Mouse (Mus musculus): ENCODE measurements around the gene Nudcd2. TPM values are rescaled to one million over a fixed set of nuclear protein-coding genes. Genes with fewer than 3 reads are reported as not detected.

Gene Nudcd2
- polyA plus RNA-seq, 1 experiment from 2014 or later: 217 TPM

DNA sequence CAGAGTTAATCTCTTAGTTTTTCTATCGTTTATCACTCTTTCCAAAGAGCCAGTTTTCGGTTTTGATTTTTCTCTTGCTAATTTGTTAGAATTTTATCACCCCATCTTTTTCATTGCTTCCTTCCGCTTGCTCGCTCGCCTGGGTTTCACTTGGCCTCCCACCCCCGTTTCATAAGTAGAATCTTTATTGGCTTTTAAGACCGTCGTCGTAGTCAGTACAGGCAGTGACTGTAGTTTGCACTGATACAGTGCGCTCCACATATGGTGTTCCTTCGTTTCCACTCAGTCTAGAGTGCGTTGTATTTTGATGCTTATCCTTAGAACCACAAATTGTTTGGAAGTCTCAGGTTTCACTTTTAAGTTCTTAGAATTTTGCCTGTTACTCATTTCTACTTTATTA is 12.9 kb downstream of the Nudcd2 start:
- no peaks in the 10 kb centered on the region for H3K9me3 ChIP-seq (ENCODE audit: control insufficient read depth, low read length)
- no peak for ATAC-seq (replicated peaks; ENCODE audit: low FRiP score)
- H3K4me1 ChIP-seq (replicated peaks; ENCODE audit: control insufficient read depth, insufficient read depth, low read length): no peaks in the 10 kb centered on the region
- DNase-seq (ENCODE audit: low spot score): no peak
- 91% methylated on average over 12 of the region's 12 CpGs for WGBS
- H3K36me3 ChIP-seq (ENCODE audit: control insufficient read depth, insufficient read depth, low read length): no peaks in the 10 kb centered on the region; the same call in 1 of the 2 replicates
- H3K27me3 ChIP-seq (ENCODE audit: control insufficient read depth, insufficient read depth, low read length): no peaks in the 10 kb centered on the region
- no peak overlapping the region for H3K4me2 ChIP-seq (ENCODE audit: low read depth, low read length, severe bottlenecking)
- H3K4me3 ChIP-seq (ENCODE audit: low read depth, low read length): no peak overlapping the region
- no peak overlapping the region for H3K9ac ChIP-seq (ENCODE audit: low read length)
- no peak overlapping the region for H3K27ac ChIP-seq (ENCODE audit: low read depth, low read length)

GRCm38 (mm10) chr11:40747716-40748115 is 14.2 kb downstream of the Nudcd2 start:
- Histone ChIP-seq H3K4me2 (ENCODE audit: low read depth, low read length, severe bottlenecking) (no peak overlapping the region), H3K9me3 (ENCODE audit: control insufficient read depth, low read length) (no peaks in the 10 kb centered on the region), H3K36me3 (ENCODE audit: control insufficient read depth, insufficient read depth, low read length) (no peaks in the 10 kb centered on the region), H3K27ac (ENCODE audit: low read depth, low read length) (no peak overlapping the region), H3K9ac (ENCODE audit: low read length) (no peak overlapping the region), H3K27me3 (ENCODE audit: control insufficient read depth, insufficient read depth, low read length) (no peaks in the 10 kb centered on the region), H3K4me3 (ENCODE audit: low read depth, low read length) (no peak overlapping the region), H3K4me1 (replicated peaks; ENCODE audit: control insufficient read depth, insufficient read depth, low read length) (no peaks in the 10 kb centered on the region)
- WGBS: 64% methylated on average over 2 of the region's 2 CpGs
- DNase-seq (ENCODE audit: low spot score): no peak
- no peak for ATAC-seq (replicated peaks; ENCODE audit: low FRiP score)

DNA sequence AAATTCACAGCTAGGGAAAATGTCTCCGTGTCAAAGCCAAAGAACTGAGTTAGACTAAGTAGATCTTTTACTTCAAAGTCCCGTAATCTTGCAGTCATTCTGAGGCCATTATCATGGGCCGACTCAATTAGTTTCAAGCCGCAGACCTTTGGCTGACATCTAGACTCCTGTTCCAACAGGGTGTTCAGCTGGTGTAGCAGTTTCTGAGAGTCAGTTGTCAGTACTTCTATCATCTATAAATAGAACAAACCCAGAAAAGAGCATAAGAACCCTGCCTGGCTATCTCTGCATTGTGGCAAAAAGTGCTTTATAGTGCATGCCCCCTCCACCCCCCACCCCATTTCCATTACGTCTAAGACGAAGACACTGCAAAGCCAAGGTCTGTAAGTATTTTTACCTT is 20.4 kb downstream of the Nudcd2 start:
- Histone ChIP-seq H3K4me1 (replicated peaks; ENCODE audit: control insufficient read depth, insufficient read depth, low read length) (no peaks in the 10 kb centered on the region), H3K27ac (ENCODE audit: low read depth, low read length) (no peak overlapping the region), H3K36me3 (ENCODE audit: control insufficient read depth, insufficient read depth, low read length) (no peaks in the 10 kb centered on the region), H3K4me2 (ENCODE audit: low read depth, low read length, severe bottlenecking) (no peak overlapping the region), H3K27me3 (ENCODE audit: control insufficient read depth, insufficient read depth, low read length) (no peaks in the 10 kb centered on the region), H3K9me3 (ENCODE audit: control insufficient read depth, low read length) (no peaks in the 10 kb centered on the region), H3K4me3 (ENCODE audit: low read depth, low read length) (no peak overlapping the region), H3K9ac (ENCODE audit: low read length) (no peak overlapping the region)
- ATAC-seq (replicated peaks; ENCODE audit: low FRiP score) (no peak), DNase-seq (ENCODE audit: low spot score) (no peak)
- WGBS: 82% methylated on average over 6 of the region's 6 CpGs

- H3K4me3 ChIP-seq (ENCODE audit: low read depth, low read length): peak overlapping the region; percentile 64
- peak overlapping the region; percentile 20; the same call in 1 of the 2 replicates for H3K27ac ChIP-seq (ENCODE audit: low read depth, low read length)
- WGBS: 3% methylated on average over 19 of the region's 19 CpGs
- H3K4me2 ChIP-seq (ENCODE audit: low read depth, low read length, severe bottlenecking): peak overlapping the region; percentile 82
- no peaks in the 10 kb centered on the region for H3K36me3 ChIP-seq (ENCODE audit: control insufficient read depth, insufficient read depth, low read length)
- H3K9me3 ChIP-seq (ENCODE audit: control insufficient read depth, low read length): no peaks in the 10 kb centered on the region
- no peaks in the 10 kb centered on the region for H3K27me3 ChIP-seq (ENCODE audit: control insufficient read depth, insufficient read depth, low read length)
- ATAC-seq (replicated peaks; ENCODE audit: low FRiP score): no peak
- DNase-seq (ENCODE audit: low spot score): no peak
- H3K4me1 ChIP-seq (replicated peaks; ENCODE audit: control insufficient read depth, insufficient read depth, low read length): no peaks in the 10 kb centered on the region
- peak overlapping the region; percentile 72 for H3K9ac ChIP-seq (ENCODE audit: low read length)
These were observed 21.2 kb downstream of the Nudcd2 start for GRCm38 (mm10) chr11:40754664-40755107.

- Histone ChIP-seq H3K9me3 (ENCODE audit: control insufficient read depth, low read length) (no peaks in the 10 kb centered on the region), H3K4me2 (ENCODE audit: low read depth, low read length, severe bottlenecking) (peak within 1 kb of the TSS; percentile 82), H3K36me3 (ENCODE audit: control insufficient read depth, insufficient read depth, low read length) (no peaks in the 10 kb centered on the region), H3K4me1 (replicated peaks; ENCODE audit: control insufficient read depth, insufficient read depth, low read length) (no peaks in the 10 kb centered on the region), H3K4me3 (ENCODE audit: low read depth, low read length) (peak within 1 kb of the TSS; percentile 64), H3K9ac (ENCODE audit: low read length) (peak within 1 kb of the TSS; percentile 72), H3K27ac (ENCODE audit: low read depth, low read length) (peak within 1 kb of the TSS; percentile 20; the same call in 1 of the 2 replicates), H3K27me3 (ENCODE audit: control insufficient read depth, insufficient read depth, low read length) (no peaks in the 10 kb centered on the region)
- ATAC-seq (replicated peaks; ENCODE audit: low FRiP score) (peak; percentile 100), DNase-seq (ENCODE audit: low spot score) (peak; percentile 91)
- WGBS: under 1% methylated on average over 25 of the region's 25 CpGs
These were observed 21.7 kb downstream of the Nudcd2 start, which contains the start of gene Ccng1 for GRCm38 (mm10) chr11:40755109-40755627. TSS of gene Ccng1 (minus strand) at chr11:40755311.

DNA sequence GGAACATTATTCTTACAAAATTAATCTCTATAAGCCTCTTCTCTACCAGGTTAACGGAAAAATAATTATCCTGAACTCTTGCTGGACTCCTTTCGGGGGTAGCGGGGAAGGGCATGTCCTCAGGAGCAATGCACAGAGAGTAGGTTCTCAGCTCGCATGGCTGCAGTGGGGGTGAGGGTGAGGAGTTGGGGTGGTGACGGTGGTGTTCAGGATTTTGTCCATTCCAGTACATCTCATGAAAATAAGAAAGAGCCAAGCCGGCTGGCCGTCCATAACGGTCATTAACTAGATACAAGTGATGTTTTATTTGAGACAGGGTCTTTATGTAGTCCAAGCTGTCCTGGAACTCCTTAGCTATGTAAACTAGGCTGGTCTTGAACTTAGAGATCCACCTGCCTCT is 22.5 kb downstream of the Nudcd2 start:
- DNase-seq (ENCODE audit: low spot score) (no peak), ATAC-seq (replicated peaks; ENCODE audit: low FRiP score) (no peak)
- Histone ChIP-seq H3K27ac (ENCODE audit: low read depth, low read length) (no peak overlapping the region), H3K4me3 (ENCODE audit: low read depth, low read length) (no peak overlapping the region), H3K9ac (ENCODE audit: low read length) (no peak overlapping the region), H3K4me2 (ENCODE audit: low read depth, low read length, severe bottlenecking) (no peak overlapping the region), H3K36me3 (ENCODE audit: control insufficient read depth, insufficient read depth, low read length) (no peaks in the 10 kb centered on the region), H3K9me3 (ENCODE audit: control insufficient read depth, low read length) (no peaks in the 10 kb centered on the region), H3K4me1 (replicated peaks; ENCODE audit: control insufficient read depth, insufficient read depth, low read length) (no peaks in the 10 kb centered on the region), H3K27me3 (ENCODE audit: control insufficient read depth, insufficient read depth, low read length) (no peaks in the 10 kb centered on the region)
- WGBS: 87% methylated on average over 8 of the region's 8 CpGs

DNA sequence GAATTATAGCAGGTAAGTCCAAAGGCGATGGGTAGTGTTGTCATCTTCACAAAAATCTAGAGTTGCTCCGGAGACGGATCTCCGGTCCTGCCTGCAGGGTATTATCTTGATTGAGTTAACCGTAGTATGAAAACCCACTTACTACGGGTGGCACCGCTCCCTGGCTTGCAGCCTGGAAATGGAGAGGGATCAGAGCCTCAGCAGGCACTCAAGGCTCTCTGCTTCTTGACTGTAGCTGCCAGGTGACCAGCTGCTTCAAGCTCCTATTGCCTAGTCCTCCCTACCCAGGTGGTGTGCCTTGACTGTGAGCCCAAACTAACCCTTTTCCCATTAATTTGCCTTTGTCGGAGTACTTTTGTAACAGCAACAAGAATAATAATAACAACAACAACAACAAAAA is 26.4 kb downstream of the Nudcd2 start:
- no peaks in the 10 kb centered on the region for H3K9me3 ChIP-seq (ENCODE audit: control insufficient read depth, low read length)
- H3K9ac ChIP-seq (ENCODE audit: low read length): no peak overlapping the region
- H3K4me2 ChIP-seq (ENCODE audit: low read depth, low read length, severe bottlenecking): no peak overlapping the region
- H3K27me3 ChIP-seq (ENCODE audit: control insufficient read depth, insufficient read depth, low read length): no peaks in the 10 kb centered on the region
- H3K4me3 ChIP-seq (ENCODE audit: low read depth, low read length): no peak overlapping the region
- DNase-seq (ENCODE audit: low spot score) (no peak), ATAC-seq (replicated peaks; ENCODE audit: low FRiP score) (no peak)
- no peaks in the 10 kb centered on the region for H3K4me1 ChIP-seq (replicated peaks; ENCODE audit: control insufficient read depth, insufficient read depth, low read length)
- H3K27ac ChIP-seq (ENCODE audit: low read depth, low read length): no peak overlapping the region
- 81% methylated on average over 8 of the region's 8 CpGs for WGBS
- H3K36me3 ChIP-seq (ENCODE audit: control insufficient read depth, insufficient read depth, low read length): no peaks in the 10 kb centered on the region

DNA sequence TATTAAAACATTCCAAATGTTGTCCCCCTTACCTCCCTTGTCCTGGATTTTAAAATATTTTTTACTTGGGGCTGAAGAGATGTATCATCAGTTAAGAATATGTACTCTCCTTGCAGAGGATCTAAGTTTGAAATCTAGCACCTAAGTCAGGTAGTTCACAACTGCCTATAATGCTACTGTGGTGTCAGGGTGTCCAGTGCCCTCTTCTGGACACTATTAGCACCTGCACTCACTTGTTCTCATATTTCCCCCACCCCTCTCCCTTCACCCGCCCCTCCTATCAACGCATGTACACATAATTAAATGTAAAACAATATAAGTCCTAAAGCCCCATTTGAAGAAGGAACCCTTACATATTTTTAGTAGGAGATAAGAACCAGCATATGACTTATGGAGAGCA is 29.9 kb downstream of the Nudcd2 start:
- no peaks in the 10 kb centered on the region for H3K9me3 ChIP-seq (ENCODE audit: control insufficient read depth, low read length)
- no peaks in the 10 kb centered on the region for H3K4me1 ChIP-seq (replicated peaks; ENCODE audit: control insufficient read depth, insufficient read depth, low read length)
- H3K27me3 ChIP-seq (ENCODE audit: control insufficient read depth, insufficient read depth, low read length): no peaks in the 10 kb centered on the region
- 37% methylated on average over 2 of the region's 2 CpGs for WGBS
- ATAC-seq (replicated peaks; ENCODE audit: low FRiP score) (peak; percentile 49; the same call in 1 of the 2 replicates), DNase-seq (ENCODE audit: low spot score) (no peak)
- no peak overlapping the region for H3K9ac ChIP-seq (ENCODE audit: low read length)
- no peak overlapping the region for H3K4me2 ChIP-seq (ENCODE audit: low read depth, low read length, severe bottlenecking)
- H3K4me3 ChIP-seq (ENCODE audit: low read depth, low read length): no peak overlapping the region
- no peak overlapping the region for H3K27ac ChIP-seq (ENCODE audit: low read depth, low read length)
- no peaks in the 10 kb centered on the region for H3K36me3 ChIP-seq (ENCODE audit: control insufficient read depth, insufficient read depth, low read length)

DNA sequence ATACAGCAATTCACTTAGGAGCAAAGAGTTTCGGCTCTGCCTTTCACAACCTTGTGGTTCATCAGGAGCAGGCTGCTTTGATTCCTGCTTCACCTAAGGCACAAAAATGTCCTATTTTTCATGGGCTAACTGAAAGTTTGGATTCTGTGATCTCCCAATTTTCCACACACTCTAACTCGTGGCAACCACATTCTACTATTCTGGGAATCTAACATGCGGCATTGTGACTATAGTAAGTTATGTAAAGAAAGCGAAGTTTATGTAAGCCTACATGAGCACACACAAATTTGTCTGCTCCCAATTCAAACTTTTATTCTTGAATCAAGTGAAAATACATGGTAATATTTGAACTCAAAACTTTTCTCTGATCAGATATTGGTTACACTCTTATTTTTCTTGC is 31.2 kb downstream of the Nudcd2 start:
- Histone ChIP-seq H3K36me3 (ENCODE audit: control insufficient read depth, insufficient read depth, low read length) (no peaks in the 10 kb centered on the region), H3K4me2 (ENCODE audit: low read depth, low read length, severe bottlenecking) (no peak overlapping the region)

More for the DNA sequence above, 31.2 kb downstream of the Nudcd2 start:
- H3K9ac ChIP-seq (ENCODE audit: low read length): no peak overlapping the region
- H3K4me1 ChIP-seq (replicated peaks; ENCODE audit: control insufficient read depth, insufficient read depth, low read length): no peaks in the 10 kb centered on the region
- ATAC-seq (replicated peaks; ENCODE audit: low FRiP score): no peak
- H3K9me3 ChIP-seq (ENCODE audit: control insufficient read depth, low read length): no peaks in the 10 kb centered on the region
- no peak for DNase-seq (ENCODE audit: low spot score)
- no peaks in the 10 kb centered on the region for H3K27me3 ChIP-seq (ENCODE audit: control insufficient read depth, insufficient read depth, low read length)
- H3K4me3 ChIP-seq (ENCODE audit: low read depth, low read length): no peak overlapping the region
- WGBS: 89% methylated on average over 4 of the region's 4 CpGs
- H3K27ac ChIP-seq (ENCODE audit: low read depth, low read length): no peak overlapping the region

Measured in forebrain, embryonic 11.5 days (tissue).